Mouse (Mus musculus): Measurements from ENCODE around the gene Ankrd60. TPM values are rescaled to one million over a fixed set of nuclear protein-coding genes. Genes with fewer than 3 reads are reported as not detected.

Gene Ankrd60
- total RNA-seq, 1 experiment from 2014 or later = not detected

DNA sequence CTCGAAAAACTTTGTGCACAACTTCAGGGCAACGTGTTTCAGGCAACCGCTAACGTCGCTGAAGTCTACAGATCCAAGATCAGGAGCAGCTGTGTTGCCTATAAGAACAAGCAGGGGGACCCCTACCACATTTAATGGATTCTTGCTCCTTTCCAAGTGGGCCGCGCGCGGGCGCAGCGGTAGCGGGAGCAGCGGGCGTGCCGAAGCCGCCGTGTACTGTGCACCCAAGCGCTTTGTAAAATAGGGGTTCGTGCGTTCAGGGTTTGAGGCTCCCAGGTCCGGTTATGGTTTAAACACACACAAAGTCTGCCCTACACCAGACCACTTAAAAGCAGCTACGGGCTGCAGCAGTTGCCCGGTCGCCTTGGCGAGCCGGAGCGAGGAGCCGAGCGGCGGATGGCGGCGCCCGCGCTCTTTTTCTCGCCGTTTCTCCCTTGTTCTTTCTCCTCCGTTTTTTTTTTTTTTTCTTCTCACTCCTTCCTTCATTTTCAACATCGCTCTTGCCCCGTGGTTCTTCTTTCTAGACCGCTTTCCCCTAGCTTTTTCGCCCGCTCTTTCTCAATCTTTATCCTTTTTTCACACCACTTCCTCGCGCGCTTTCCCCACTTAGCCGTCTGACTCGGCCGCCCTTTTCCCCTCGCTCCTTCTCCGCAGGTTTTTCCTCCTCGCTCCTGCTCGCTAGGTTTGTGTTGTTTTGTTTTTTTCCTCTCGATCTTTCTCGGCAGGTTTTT is 7.4 kb upstream of the Ankrd60 start:
- ATAC-seq (replicated peaks; ENCODE audit: low read depth, poor library complexity, severe bottlenecking) = peak; percentile 20

DNA sequence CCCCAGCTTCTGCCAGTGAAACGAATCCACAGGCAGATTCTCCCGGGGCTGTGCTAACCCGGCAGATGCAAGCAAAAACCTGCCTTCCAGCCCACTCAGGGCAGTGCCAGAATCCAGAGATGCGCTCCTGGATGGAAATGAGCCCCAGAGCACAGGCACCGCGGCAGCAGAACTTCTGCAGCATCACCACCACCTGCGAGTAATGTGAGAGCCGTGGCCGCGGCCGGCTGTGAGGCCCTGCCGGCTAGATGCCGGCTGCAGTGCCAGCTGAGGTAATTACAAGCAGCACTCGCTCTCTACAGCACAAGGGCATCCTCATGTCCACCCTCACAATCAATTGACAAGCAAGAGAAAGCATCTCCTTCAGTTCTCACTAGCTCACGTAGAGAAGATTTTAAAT is 6.2 kb upstream of the Ankrd60 start:
- ATAC-seq (replicated peaks; ENCODE audit: low read depth, poor library complexity, severe bottlenecking) = no peak

DNA sequence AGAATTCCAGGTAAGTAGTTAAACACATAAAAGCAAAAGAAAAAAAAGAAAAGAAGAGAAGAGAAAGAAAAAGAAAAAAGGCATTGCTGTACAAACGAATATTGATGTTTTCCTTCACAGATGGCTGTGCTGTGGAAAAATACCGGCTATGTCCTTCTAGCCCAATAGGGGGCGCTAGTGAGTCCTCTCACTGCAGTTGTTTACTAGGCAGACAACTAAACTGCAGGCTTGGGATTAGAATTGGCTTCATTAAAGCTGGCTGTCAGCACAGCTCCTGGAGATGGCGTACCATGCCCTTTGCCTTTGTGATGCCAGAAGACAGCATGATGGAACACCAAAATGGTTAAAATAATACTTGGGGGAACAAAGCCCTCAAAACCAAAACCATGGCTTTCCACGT is 5.3 kb upstream of the Ankrd60 start:
- ATAC-seq (replicated peaks; ENCODE audit: low read depth, poor library complexity, severe bottlenecking) = no peak

DNA sequence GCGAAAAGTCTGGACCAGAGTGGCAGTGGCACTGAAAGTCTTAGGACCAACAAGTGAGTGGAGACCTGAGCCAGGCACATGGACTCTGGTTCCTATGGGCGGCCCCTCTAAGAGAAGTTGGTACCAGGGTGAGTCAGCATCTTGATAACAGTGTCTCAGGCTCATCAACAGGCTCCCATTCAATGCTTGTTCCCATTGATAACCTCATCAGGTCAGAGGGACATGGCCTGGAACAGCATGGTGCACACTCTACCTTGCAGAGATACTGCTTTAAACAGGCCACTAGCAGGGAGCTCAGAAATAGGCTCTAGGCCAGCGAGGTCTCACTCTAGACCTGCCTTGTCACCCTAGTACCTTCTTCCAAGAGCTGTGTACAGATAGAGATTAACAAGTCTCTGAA is 4.7 kb upstream of the Ankrd60 start:
- no peak for ATAC-seq (replicated peaks; ENCODE audit: low read depth, poor library complexity, severe bottlenecking)

DNA sequence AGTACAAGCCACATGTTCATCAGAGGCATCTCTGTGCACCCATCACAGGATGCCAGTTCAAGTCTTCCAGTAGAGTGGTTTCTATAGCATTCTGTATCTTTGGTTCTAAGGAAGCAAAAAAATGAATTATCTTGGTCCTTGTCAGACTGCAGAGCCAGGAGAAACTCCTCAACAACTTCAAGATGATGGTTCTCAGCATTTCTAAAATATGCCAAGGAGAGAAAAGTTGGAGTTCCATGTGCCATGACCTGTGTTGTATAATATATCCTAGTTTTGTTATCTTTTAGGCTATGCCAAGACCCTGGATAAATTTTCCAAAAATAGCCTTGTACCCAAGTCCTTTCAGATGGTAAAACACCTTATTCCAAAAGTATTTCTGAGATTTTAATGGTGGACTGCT is 2.9 kb upstream of the Ankrd60 start:
- no peak for ATAC-seq (replicated peaks; ENCODE audit: low read depth, poor library complexity, severe bottlenecking)

DNA sequence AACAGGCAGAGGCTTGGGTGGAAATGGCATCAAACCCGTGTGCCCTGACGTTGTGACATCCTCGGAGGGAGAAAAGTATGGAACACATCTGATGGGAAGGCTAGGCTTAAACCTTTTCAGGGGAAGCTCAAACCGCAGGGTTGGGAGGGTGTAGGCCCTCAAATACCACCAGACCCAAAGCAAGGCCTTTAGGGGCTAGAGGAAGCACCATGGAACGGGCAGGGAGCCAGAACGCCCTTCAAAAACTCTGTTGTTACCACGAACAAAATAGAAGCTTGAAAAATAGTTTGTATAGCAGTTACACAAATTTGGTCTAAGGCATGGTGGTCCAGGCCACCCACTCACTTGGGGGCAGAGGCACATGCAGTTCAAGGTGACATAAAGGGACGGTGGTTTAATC is 430 bp upstream of the Ankrd60 start:
- ATAC-seq (replicated peaks; ENCODE audit: low read depth, poor library complexity, severe bottlenecking) = peak; percentile 40

DNA sequence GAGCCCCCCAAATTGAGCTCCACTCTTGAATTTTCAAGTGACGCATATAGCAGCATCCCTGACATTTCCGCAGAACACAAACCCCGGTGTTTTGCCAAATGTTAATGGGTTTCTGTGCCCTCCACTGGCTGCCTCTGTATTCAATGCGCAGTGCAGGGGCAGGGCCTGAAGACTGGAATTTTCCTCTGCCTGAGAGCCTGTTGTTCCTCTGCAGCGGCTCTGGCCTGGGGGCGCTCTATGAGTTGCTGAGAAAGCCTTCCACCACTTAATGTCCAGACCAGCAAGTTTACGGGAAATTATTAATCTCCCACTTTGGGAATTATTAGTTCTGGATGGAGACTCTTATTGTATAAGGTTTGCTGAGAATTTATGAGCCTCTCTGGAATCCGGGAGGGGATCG is 14.0 kb downstream of the Ankrd60 start:
- no peak for ATAC-seq (replicated peaks; ENCODE audit: low read depth, poor library complexity, severe bottlenecking)

DNA sequence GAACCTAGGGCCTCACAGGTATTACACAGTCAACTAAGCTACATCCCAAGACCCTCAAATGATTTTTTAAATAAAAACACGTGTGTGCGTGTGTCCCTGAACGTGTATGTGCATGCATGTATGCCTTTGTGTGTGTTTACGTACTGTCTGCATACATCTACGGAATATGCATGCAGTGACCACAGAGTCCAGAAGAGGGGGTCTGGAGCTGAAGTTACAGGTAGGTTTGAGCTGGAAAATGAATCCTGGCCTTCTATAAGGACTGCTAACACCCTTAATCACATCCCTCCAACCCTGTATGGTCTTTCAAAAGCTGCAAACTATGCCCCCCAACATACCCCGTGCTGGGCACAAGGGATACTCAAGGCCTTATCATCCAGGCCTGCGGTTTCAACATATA is 14.8 kb downstream of the Ankrd60 start:
- no peak for ATAC-seq (replicated peaks; ENCODE audit: low read depth, poor library complexity, severe bottlenecking)

DNA sequence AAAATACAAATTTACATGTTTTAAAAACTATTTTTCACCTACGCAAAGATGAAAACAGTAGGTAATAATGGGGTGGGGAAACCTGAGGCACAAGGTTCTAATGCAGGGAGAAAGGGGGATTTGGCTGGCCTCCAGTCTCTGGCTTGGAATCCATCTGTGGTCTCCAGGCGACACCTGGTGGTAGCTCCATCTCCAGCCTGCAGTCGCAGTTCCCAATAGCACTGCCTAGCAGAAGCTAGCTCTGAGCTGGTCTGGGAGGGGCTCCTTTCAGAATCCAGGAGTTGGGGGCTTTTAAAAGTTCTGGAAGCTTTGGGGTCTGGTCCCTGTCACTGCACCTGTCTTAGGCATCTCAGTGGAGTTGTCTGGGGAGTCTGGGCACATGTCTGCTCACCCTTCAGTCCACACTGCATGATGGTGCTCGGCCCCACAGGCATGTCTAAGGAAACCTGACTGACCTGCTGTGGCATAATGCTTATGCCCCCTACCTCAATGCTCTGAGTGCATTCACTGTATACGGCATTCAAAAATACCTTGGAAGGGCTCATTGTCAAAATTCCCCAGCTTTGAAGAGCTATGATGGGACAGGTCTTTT is 16.2 kb downstream of the Ankrd60 start:
- peak; percentile 78 for ATAC-seq (replicated peaks; ENCODE audit: low read depth, poor library complexity, severe bottlenecking)

DNA sequence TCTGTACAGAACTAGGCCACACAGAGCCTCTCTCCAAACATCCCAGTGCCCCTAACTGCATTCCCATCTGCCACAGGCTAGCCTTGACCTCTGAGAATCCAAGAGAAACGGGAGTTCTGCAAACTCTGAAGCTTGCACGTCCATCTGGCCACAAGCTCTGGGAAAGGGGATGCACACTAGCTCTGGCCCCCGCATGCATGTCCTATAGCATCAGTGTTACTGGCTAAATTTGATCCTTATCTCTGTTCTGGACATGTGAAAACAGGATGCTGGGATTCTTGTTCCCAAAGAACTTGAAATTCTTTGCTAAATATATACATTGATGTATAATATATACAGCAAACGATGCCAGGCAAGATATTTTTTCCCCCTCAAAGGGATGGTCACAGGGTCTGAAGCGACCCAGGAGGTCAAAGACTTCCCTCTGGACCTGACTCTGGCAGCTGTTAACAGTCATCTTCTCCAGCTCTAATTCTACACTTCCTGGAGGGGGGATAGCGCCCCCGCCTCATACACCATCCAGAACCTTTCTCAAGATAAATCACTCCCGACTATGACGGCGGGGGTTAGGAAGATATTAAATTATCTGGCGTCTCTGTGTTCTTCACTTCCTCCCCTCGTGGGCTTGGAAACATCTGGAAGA is 19.3 kb downstream of the Ankrd60 start:
- no peak for ATAC-seq (replicated peaks; ENCODE audit: low read depth, poor library complexity, severe bottlenecking)

DNA sequence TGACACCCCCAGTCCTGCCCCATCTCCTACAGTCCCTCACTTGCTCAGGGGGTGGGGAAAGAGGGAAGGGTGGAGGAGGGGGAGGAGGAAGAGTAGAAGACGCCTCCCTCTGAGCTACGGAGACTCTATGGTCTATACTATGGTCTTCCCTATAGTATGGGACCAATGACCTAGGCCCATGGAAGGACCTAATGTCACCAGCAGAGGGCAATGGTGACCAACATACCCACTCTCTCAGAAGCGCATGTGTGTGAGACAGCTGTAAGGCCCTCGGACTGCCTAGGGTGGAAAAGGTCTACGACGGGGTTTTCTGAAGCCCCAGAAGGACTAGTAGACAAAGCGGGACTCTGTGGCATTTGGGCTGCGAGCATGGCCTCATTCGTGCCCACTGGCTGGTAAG is 24.3 kb downstream of the Ankrd60 start:
- peak; percentile 97 for ATAC-seq (replicated peaks; ENCODE audit: low read depth, poor library complexity, severe bottlenecking)

DNA sequence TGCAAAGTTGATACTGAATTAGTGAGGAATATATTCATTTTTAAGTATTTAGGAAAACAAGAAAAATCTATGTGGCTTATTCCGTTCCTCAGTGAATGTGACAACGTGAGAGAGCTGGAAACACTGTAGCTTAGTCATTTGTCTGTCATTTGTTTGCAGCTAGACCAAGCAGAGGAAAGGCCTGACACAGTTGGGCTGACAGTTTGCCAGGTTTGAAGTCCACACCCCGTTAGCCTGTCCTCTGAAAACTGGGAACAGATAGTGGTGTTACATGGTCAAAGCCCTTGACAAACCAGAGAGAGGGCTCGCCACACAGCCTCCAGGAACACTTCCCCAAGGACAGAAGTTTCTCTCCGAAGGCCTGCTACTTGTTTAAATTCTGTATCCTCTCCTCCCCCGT is 27.5 kb downstream of the Ankrd60 start:
- ATAC-seq (replicated peaks; ENCODE audit: low read depth, poor library complexity, severe bottlenecking) = no peak

DNA sequence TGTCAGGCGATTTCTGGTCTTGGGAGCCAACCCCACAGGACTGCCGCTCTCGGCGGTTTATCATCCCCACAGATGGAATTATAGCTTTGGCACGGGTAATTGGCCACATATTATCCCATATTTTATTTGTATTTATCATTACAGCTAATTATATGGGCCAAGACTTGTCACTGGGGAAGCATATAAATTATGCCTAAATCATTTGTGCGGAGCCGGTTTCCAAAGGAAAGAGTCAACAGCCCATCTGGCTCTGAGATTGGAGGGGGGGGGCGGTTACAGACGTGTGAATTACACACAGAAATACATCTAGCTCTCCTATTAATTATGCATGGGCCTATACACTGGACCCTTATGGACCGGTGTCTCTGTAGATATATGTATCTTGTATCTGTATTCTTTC is 28.9 kb downstream of the Ankrd60 start:
- no peak for ATAC-seq (replicated peaks; ENCODE audit: low read depth, poor library complexity, severe bottlenecking)

DNA sequence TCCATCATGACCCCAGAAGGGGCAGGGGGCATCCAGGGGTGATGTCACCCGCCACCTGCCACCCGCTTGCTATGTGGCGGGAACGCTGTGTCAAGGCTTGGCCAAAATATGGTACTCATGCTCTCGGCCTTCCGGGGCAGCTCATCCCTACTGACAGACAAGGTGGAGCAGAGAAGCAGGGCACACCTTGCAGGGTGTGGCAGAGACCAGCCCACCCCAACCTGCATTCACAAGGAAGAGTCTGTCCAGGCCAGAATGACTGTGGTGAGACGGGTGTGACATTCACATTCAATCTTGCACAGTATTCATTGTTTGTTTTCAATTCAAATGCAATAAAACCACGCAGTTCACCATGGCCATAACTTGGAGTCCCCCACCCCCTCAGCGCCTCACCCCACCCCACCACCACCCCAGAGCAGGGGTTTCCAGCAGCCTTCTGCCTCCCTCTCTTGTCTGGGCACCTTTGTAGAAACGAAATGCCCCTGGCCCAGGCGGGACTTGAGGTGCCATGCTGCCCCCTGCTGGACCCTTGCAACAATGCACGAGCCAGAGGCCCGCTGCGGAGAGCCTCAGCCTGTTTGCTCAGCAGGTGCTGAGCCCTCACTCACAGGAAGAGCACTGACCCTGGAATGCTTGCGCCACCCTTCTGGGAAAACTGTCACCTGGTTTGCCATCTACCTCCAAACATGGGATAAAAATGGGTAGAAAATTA is 32.0 kb downstream of the Ankrd60 start:
- peak; percentile 82 for ATAC-seq (replicated peaks; ENCODE audit: low read depth, poor library complexity, severe bottlenecking)

DNA sequence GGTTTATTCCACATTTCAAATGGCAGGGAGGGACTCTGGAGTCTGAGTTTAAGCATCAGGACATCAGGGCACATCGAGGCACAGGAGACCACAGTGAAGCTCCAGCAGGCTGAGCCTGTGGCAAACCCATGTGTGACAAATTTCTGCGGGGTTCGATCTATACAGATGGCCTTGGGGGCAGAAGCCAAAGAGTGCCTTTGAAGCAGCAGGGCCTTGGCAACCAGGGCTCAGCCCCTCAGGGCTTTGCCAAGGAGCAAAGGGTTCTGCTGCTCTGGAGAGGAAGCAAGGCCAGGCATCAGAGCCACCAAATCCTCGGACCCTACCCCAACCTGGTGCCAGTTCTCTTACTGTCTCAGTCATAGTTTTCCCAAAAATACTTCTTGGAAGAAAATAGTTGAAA is 35.4 kb downstream of the Ankrd60 start:
- no peak for ATAC-seq (replicated peaks; ENCODE audit: low read depth, poor library complexity, severe bottlenecking)

DNA sequence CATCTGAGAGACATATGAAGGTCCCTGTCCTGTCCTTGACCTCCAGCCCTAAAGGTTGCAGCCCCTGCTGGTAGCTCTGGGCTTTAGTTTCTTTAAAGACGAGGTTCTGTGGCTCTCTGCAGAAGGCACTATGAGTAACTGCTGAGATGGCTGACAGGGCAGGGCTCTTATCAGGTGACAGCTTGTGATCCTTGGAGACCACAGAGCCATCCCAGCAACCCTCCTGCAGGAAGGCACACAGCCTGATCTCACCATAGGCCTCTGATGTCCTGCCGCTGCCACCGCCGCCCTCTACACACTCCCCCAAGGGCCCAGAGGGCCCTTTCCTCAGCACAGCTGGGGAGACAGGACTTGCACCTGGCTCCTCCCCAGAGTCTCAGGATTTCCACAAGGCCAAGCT is 36.4 kb downstream of the Ankrd60 start:
- ATAC-seq (replicated peaks; ENCODE audit: low read depth, poor library complexity, severe bottlenecking) = peak; percentile 87

DNA sequence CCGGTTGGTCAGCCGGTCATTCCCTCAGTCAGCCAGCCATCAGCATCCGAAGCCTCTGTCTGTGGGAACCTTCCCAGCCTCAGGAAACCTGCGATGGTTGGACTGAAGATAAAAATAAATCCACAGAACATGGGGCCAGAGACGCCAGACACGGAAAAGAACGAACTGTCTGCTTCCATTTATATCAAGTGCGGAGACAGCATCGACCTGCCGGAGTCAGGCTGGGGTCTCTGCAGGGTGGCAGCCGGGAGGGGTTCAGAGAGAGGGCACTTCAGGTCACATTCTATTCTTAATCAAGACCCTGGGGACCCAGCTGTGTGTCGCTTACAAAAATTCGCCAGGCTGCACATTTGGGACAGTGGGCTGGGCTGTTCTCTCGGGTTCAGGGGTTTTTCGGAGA is 38.4 kb downstream of the Ankrd60 start:
- ATAC-seq (replicated peaks; ENCODE audit: low read depth, poor library complexity, severe bottlenecking) = no peak

DNA sequence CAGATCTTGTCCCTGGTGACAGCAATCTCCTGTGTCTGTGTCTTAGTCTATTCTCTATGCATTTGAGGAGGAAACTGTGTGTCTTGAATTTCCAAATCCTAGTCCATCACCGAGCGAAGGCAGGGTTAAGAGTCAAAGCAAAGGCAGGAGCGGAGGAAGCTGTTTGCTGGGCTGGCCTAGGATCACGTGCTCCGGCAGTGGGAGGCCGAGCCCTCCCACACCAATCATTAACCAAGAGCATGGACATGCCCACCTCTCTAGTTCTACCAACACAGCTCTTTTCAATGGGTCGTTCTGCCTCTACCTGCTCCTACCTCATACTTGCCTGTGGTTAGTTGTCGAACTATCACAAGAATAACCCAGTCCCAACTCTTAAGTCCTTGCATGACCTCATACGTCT is 42.3 kb downstream of the Ankrd60 start:
- no peak for ATAC-seq (replicated peaks; ENCODE audit: low read depth, poor library complexity, severe bottlenecking)

DNA sequence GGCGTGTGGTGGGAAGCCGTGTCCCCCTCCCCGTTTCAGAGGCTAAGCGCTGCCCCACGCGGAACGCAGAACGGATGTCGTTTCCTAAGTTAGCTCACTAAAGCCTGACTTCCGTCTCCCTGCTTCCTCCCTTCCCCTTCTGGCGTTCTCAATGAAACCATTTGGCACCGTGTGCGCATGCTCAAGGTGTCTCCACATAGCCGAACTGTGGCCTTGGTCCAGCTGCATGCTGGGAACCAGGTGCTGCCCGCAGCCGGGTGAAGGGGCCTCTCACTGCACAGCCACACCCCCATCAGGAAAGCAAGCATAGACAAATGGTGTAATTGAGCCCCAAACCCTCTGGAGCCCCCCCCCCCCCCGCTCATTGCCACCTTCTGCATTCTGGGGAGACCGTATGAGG is 42.8 kb downstream of the Ankrd60 start:
- no peak for ATAC-seq (replicated peaks; ENCODE audit: low read depth, poor library complexity, severe bottlenecking)

DNA sequence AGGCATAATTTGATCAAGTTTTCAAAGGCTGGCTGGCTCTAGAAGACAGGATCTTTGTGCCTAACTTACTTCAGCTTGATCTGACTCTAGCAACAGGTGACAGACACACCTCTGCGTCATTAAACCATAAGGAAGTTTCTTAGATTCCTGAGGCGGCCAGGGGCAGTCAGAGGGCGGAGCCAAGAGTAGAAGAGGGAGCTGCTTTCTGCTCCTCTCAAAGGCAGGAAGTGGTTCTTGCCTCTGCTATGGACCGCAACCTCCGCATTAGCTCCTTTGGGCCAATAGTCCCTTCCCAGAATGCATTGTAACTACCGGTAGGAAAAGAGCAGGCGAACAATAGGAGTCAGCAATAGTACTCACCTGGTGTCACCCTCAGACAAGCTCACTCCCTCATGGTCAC is 43.6 kb downstream of the Ankrd60 start:
- peak; percentile 90 for ATAC-seq (replicated peaks; ENCODE audit: low read depth, poor library complexity, severe bottlenecking)
